Mouse (Mus musculus): ENCODE data around the gene Ublcp1. TPM values are rescaled to one million over a fixed set of nuclear protein-coding genes. Genes with fewer than 3 reads are reported as not detected.

The Ublcp1 gene
- total RNA-seq, 1 experiment, result 22.2 TPM

DNA sequence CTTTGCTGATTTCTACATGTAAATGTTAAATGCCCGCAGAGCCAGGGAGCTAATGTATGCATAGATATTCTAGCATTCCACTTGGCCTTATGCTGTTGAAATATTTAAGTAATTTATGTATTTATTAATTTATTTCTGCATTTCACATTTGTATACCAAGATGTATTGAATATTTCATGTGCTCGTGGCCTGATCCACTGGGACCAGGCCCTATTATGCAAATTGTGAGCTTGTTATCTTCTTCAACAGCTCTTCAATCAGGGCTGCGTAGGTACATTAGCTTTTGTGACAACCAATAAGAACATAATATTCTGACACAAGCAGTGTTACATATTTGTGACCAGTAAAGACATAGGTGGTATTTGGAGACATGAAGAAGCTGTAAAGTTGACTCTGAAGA lies 56.9 kb downstream of the Ublcp1 start:
- H3K9ac ChIP-seq (ENCODE audit: insufficient read depth, low read depth, low read length, poor library complexity, severe bottlenecking), result no peak overlapping the region
- H3K4me1 ChIP-seq (ENCODE audit: control insufficient read depth in 2 of 2, insufficient read depth in 2 of 2, low read length in 2 of 2, poor library complexity in 1 of 2), result no peaks in the 10 kb centered on the region
- in situ Hi-C loops (cut with MboI; ENCODE audit: low sequenced_read_pairs in 2 of 2, unreplicated experiment in 2 of 2), result no loop called here
- DNase-seq (ENCODE audit: low read depth, low spot score), result no peak
- H3K9me3 ChIP-seq (ENCODE audit: control insufficient read depth, insufficient read depth, low read depth, low read length), result no peaks in the 10 kb centered on the region
- no peak overlapping the region for H3K4me3 ChIP-seq (ENCODE audit: insufficient read depth in 1 of 2, low read depth in 1 of 2, low read length in 2 of 2, poor library complexity in 1 of 2, severe bottlenecking in 1 of 2)
- H3K27ac ChIP-seq (ENCODE audit: insufficient read depth, low read depth, low read length, poor library complexity, severe bottlenecking), result no peak overlapping the region
- H3K36me3 ChIP-seq (ENCODE audit: control insufficient read depth, insufficient read depth, low read length, poor library complexity, severe bottlenecking), result no peaks in the 10 kb centered on the region
- TF ChIP-seq ZC3H11A (IDR thresholded peaks at IDR 0.05; ENCODE audit: borderline replicate concordance, low read depth, low read length) (no peak), CHD2 (IDR thresholded peaks at IDR 0.05; ENCODE audit: low read depth, low read length) (no peak), HCFC1 (IDR thresholded peaks at IDR 0.05; ENCODE audit: borderline replicate concordance, insufficient read depth, low read length) (no peak), MAFK (IDR thresholded peaks at IDR 0.05; ENCODE audit: insufficient read depth, low read depth, low read length) (no peak), ZNF384 (IDR thresholded peaks at IDR 0.05; ENCODE audit: low read depth, low read length) (no peak)

GRCm38 (mm10) chr11:44412276-44412675 lies 58.0 kb downstream of the Ublcp1 start:
- TF ChIP-seq ZC3H11A (IDR thresholded peaks at IDR 0.05; ENCODE audit: borderline replicate concordance, low read depth, low read length) (no peak), CHD2 (IDR thresholded peaks at IDR 0.05; ENCODE audit: low read depth, low read length) (no peak), ZNF384 (IDR thresholded peaks at IDR 0.05; ENCODE audit: low read depth, low read length) (no peak), MAFK (IDR thresholded peaks at IDR 0.05; ENCODE audit: insufficient read depth, low read depth, low read length) (no peak)
- no peak overlapping the region for H3K27ac ChIP-seq (ENCODE audit: insufficient read depth, low read depth, low read length, poor library complexity, severe bottlenecking)
- in situ Hi-C loops (cut with MboI; ENCODE audit: low sequenced_read_pairs in 2 of 2, unreplicated experiment in 2 of 2), result no loop called here
- no peak for DNase-seq (ENCODE audit: low read depth, low spot score)
- no peak overlapping the region for H3K4me3 ChIP-seq (ENCODE audit: insufficient read depth in 1 of 2, low read depth in 1 of 2, low read length in 2 of 2, poor library complexity in 1 of 2, severe bottlenecking in 1 of 2)
- no peak overlapping the region for H3K9ac ChIP-seq (ENCODE audit: insufficient read depth, low read depth, low read length, poor library complexity, severe bottlenecking)
- H3K36me3 ChIP-seq (ENCODE audit: control insufficient read depth, insufficient read depth, low read length, poor library complexity, severe bottlenecking), result no peaks in the 10 kb centered on the region
- no peaks in the 10 kb centered on the region for H3K4me1 ChIP-seq (ENCODE audit: control insufficient read depth in 2 of 2, insufficient read depth in 2 of 2, low read length in 2 of 2, poor library complexity in 1 of 2)
- no peaks in the 10 kb centered on the region for H3K9me3 ChIP-seq (ENCODE audit: control insufficient read depth, insufficient read depth, low read depth, low read length)

DNA sequence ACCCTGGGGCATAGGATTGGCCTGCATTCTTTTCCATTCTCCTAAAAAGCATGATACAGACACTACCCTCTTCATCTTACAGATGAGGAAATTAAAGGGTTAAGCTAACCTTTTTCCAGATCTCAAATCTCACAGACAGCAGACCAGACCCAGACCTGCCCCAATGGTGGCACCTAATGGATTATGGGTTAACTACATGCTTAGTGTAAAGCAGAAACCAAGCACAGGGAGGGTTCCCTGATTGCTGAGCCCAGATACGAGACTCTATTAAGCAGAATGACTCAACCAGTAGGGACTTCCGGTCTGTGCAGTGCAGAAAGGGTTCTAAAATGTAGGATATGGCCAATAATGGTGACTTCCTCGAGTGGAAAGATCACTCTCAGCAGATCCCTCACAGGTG lies 59.9 kb downstream of the Ublcp1 start:
- Histone ChIP-seq H3K9me3 (ENCODE audit: control insufficient read depth, insufficient read depth, low read depth, low read length) (no peaks in the 10 kb centered on the region), H3K4me1 (ENCODE audit: control insufficient read depth in 2 of 2, insufficient read depth in 2 of 2, low read length in 2 of 2, poor library complexity in 1 of 2) (no peaks in the 10 kb centered on the region), H3K27ac (ENCODE audit: insufficient read depth, low read depth, low read length, poor library complexity, severe bottlenecking) (no peak overlapping the region), H3K4me3 (ENCODE audit: insufficient read depth in 1 of 2, low read depth in 1 of 2, low read length in 2 of 2, poor library complexity in 1 of 2, severe bottlenecking in 1 of 2) (no peak overlapping the region), H3K36me3 (ENCODE audit: control insufficient read depth, insufficient read depth, low read length, poor library complexity, severe bottlenecking) (no peaks in the 10 kb centered on the region), H3K9ac (ENCODE audit: insufficient read depth, low read depth, low read length, poor library complexity, severe bottlenecking) (no peak overlapping the region)
- TF ChIP-seq HCFC1 (IDR thresholded peaks at IDR 0.05; ENCODE audit: borderline replicate concordance, insufficient read depth, low read length), result no peak
- DNase-seq (ENCODE audit: low read depth, low spot score), result no peak
- in situ Hi-C loops (cut with MboI; ENCODE audit: low sequenced_read_pairs in 2 of 2, unreplicated experiment in 2 of 2), result no loop called here

GRCm38 (mm10) chr11:44408626-44409025 lies 61.7 kb downstream of the Ublcp1 start:
- no peak overlapping the region for H3K9ac ChIP-seq (ENCODE audit: insufficient read depth, low read depth, low read length, poor library complexity, severe bottlenecking)
- no peak overlapping the region for H3K4me3 ChIP-seq (ENCODE audit: insufficient read depth in 1 of 2, low read depth in 1 of 2, low read length in 2 of 2, poor library complexity in 1 of 2, severe bottlenecking in 1 of 2)
- H3K4me1 ChIP-seq (ENCODE audit: control insufficient read depth in 2 of 2, insufficient read depth in 2 of 2, low read length in 2 of 2, poor library complexity in 1 of 2), result no peaks in the 10 kb centered on the region
- DNase-seq (ENCODE audit: low read depth, low spot score), result no peak
- no peaks in the 10 kb centered on the region for H3K36me3 ChIP-seq (ENCODE audit: control insufficient read depth, insufficient read depth, low read length, poor library complexity, severe bottlenecking)
- no peak for TF ChIP-seq CHD2 (IDR thresholded peaks at IDR 0.05; ENCODE audit: low read depth, low read length)
- TF ChIP-seq ZC3H11A (IDR thresholded peaks at IDR 0.05; ENCODE audit: borderline replicate concordance, low read depth, low read length), result no peak
- no peak for TF ChIP-seq MAFK (IDR thresholded peaks at IDR 0.05; ENCODE audit: insufficient read depth, low read depth, low read length)
- no peak for TF ChIP-seq HCFC1 (IDR thresholded peaks at IDR 0.05; ENCODE audit: borderline replicate concordance, insufficient read depth, low read length)
- no peak for TF ChIP-seq ZNF384 (IDR thresholded peaks at IDR 0.05; ENCODE audit: low read depth, low read length)
- no peaks in the 10 kb centered on the region for H3K9me3 ChIP-seq (ENCODE audit: control insufficient read depth, insufficient read depth, low read depth, low read length)
- in situ Hi-C loops (cut with MboI; ENCODE audit: low sequenced_read_pairs in 2 of 2, unreplicated experiment in 2 of 2), result no loop called here
- no peak overlapping the region for H3K27ac ChIP-seq (ENCODE audit: insufficient read depth, low read depth, low read length, poor library complexity, severe bottlenecking)

DNA sequence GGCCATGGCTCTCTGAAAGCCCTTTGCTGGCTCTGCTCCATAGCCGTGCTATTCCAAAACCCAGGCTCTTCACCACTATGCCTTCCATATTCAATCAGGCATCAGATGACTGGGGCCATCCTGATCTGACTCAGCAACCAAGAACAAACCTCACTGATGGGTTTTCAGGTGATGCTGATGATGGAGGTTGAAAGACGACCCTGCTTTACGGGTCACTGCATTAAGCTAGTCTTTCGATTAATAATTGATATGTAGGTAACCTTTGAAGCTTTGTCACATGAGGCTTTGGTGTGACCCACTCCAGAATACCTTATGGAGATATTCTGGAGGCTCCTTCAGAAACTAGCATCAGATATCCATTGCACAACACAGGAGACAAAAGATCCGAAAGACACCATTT lies 63.8 kb downstream of the Ublcp1 start:
- H3K9me3 ChIP-seq (ENCODE audit: control insufficient read depth, insufficient read depth, low read depth, low read length), result no peaks in the 10 kb centered on the region
- TF ChIP-seq CHD2 (IDR thresholded peaks at IDR 0.05; ENCODE audit: low read depth, low read length), result no peak
- H3K4me3 ChIP-seq (ENCODE audit: insufficient read depth in 1 of 2, low read depth in 1 of 2, low read length in 2 of 2, poor library complexity in 1 of 2, severe bottlenecking in 1 of 2), result no peak overlapping the region
- DNase-seq (ENCODE audit: low read depth, low spot score), result no peak
- H3K27ac ChIP-seq (ENCODE audit: insufficient read depth, low read depth, low read length, poor library complexity, severe bottlenecking), result no peak overlapping the region
- H3K36me3 ChIP-seq (ENCODE audit: control insufficient read depth, insufficient read depth, low read length, poor library complexity, severe bottlenecking), result no peaks in the 10 kb centered on the region
- no peaks in the 10 kb centered on the region for H3K4me1 ChIP-seq (ENCODE audit: control insufficient read depth in 2 of 2, insufficient read depth in 2 of 2, low read length in 2 of 2, poor library complexity in 1 of 2)
- no peak overlapping the region for H3K9ac ChIP-seq (ENCODE audit: insufficient read depth, low read depth, low read length, poor library complexity, severe bottlenecking)
- in situ Hi-C loops (cut with MboI; ENCODE audit: low sequenced_read_pairs in 2 of 2, unreplicated experiment in 2 of 2), result no loop called here

Measured in ES-E14 (cell line).